Mouse (Mus musculus): ENCODE data around the gene Mak. TPM values are rescaled to one million over a fixed set of nuclear protein-coding genes. Genes with fewer than 3 reads are reported as not detected.

Mak gene
- polyA plus RNA-seq (2012; rRNA removed), result 2.8 and 4.1 TPM in 2 replicates

- Histone ChIP-seq H3K4me3 (replicated peaks; ENCODE audit: extremely low read depth, low read depth, low read length) (peak within 1 kb of the TSS; percentile 16), H3K4me1 (ENCODE audit: control insufficient read depth, insufficient read depth, low read length) (no peaks in the 10 kb centered on the region; the same call in 1 of the 2 replicates)
- DNase-seq, result peak; percentile 66
- WGBS, result under 1% methylated on average over 39 of the region's 40 CpGs
- TF ChIP-seq POLR2A (IDR thresholded peaks at IDR 0.05; ENCODE audit: borderline replicate concordance, extremely low read depth, low read depth, low read length) (no peak), CTCF (IDR thresholded peaks at IDR 0.05; ENCODE audit: insufficient read depth, low read length) (no peak)
These were observed at the start of gene Mak for GRCm38 (mm10) chr13:41079421-41079780. Gene Mak, minus strand, starts transcription at chr13:41079706.

DNA sequence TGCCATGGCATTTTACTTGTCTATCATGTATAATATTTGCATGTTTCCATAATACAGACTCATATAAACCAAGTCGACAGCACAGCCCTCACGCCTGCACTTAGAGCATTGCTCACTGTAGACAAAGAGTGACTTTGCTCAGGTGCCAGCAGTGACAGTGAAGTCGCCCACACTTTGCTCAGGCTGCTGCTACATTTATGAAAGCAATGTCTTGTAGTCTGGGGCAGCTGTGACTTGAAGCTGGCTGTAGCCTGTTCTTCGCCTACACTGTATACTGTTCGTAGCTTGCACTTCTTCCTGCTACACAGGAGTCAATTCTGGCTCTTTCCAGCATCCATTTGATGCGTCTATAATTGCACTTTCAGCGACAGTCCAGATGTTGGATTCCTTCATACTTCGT lies 49.6 kb upstream of the Mak start:
- WGBS, result 86% methylated on average over 8 of the region's 8 CpGs
- DNase-seq, result no peak
- TF ChIP-seq POLR2A (IDR thresholded peaks at IDR 0.05; ENCODE audit: borderline replicate concordance, extremely low read depth, low read depth, low read length) (no peak), CTCF (IDR thresholded peaks at IDR 0.05; ENCODE audit: insufficient read depth, low read length) (no peak)

GRCm38 (mm10) chr13:41128326-41128725 lies 48.8 kb upstream of the Mak start:
- Histone ChIP-seq H3K4me3 (replicated peaks; ENCODE audit: extremely low read depth, low read depth, low read length) (no peak overlapping the region), H3K4me1 (ENCODE audit: control insufficient read depth, insufficient read depth, low read length) (no peaks in the 10 kb centered on the region)
- no peak for DNase-seq
- WGBS, result 70% methylated on average over 8 of the region's 8 CpGs
- TF ChIP-seq CTCF (IDR thresholded peaks at IDR 0.05; ENCODE audit: insufficient read depth, low read length), result no peak
- no peak for TF ChIP-seq POLR2A (IDR thresholded peaks at IDR 0.05; ENCODE audit: borderline replicate concordance, extremely low read depth, low read depth, low read length)

More for the DNA sequence above, 49.6 kb upstream of the Mak start:
- Histone ChIP-seq H3K4me1 (ENCODE audit: control insufficient read depth, insufficient read depth, low read length) (no peaks in the 10 kb centered on the region), H3K4me3 (replicated peaks; ENCODE audit: extremely low read depth, low read depth, low read length) (no peak overlapping the region)

- DNase-seq, result no peak
- 85% methylated on average over 6 of the region's 6 CpGs for WGBS
- no peak for TF ChIP-seq POLR2A (IDR thresholded peaks at IDR 0.05; ENCODE audit: borderline replicate concordance, extremely low read depth, low read depth, low read length)
- TF ChIP-seq CTCF (IDR thresholded peaks at IDR 0.05; ENCODE audit: insufficient read depth, low read length), result no peak
- Histone ChIP-seq H3K4me3 (replicated peaks; ENCODE audit: extremely low read depth, low read depth, low read length) (no peak overlapping the region), H3K4me1 (ENCODE audit: control insufficient read depth, insufficient read depth, low read length) (no peaks in the 10 kb centered on the region)
These were observed 44.2 kb upstream of the Mak start for GRCm38 (mm10) chr13:41123666-41124225.

- 16% methylated on average over 9 of the region's 9 CpGs for WGBS
- no peak overlapping the region for H3K4me3 ChIP-seq (replicated peaks; ENCODE audit: extremely low read depth, low read depth, low read length)
- no peak for DNase-seq
- TF ChIP-seq CTCF (IDR thresholded peaks at IDR 0.05; ENCODE audit: insufficient read depth, low read length) (no peak), POLR2A (IDR thresholded peaks at IDR 0.05; ENCODE audit: borderline replicate concordance, extremely low read depth, low read depth, low read length) (no peak)
- H3K4me1 ChIP-seq (ENCODE audit: control insufficient read depth, insufficient read depth, low read length), result no peaks in the 10 kb centered on the region
These were observed 39.8 kb upstream of the Mak start for GRCm38 (mm10) chr13:41119152-41119945.

- no peak within 1 kb of the TSS for H3K4me3 ChIP-seq (replicated peaks; ENCODE audit: extremely low read depth, low read depth, low read length)
- DNase-seq, result no peak
- TF ChIP-seq POLR2A (IDR thresholded peaks at IDR 0.05; ENCODE audit: borderline replicate concordance, extremely low read depth, low read depth, low read length), result no peak
- TF ChIP-seq CTCF (IDR thresholded peaks at IDR 0.05; ENCODE audit: insufficient read depth, low read length), result no peak
- WGBS, result 30% methylated on average over 14 of the region's 14 CpGs
- no peaks in the 10 kb centered on the region for H3K4me1 ChIP-seq (ENCODE audit: control insufficient read depth, insufficient read depth, low read length)
These were observed 34.4 kb upstream of the Mak start, which contains the start of gene Sycp2l for GRCm38 (mm10) chr13:41113940-41114339. Gene Sycp2l, plus strand, starts transcription at chr13:41114307.

GRCm38 (mm10) chr13:41110935-41111334 lies 31.4 kb upstream of the Mak start, which contains the start of gene Gcm2:
Gene Gcm2, minus strand, starts transcription at chr13:41111035.
- H3K4me3 ChIP-seq (replicated peaks; ENCODE audit: extremely low read depth, low read depth, low read length), result no peak within 1 kb of the TSS
- no peaks in the 10 kb centered on the region for H3K4me1 ChIP-seq (ENCODE audit: control insufficient read depth, insufficient read depth, low read length)
- DNase-seq, result no peak
- 82% methylated on average over 3 of the region's 3 CpGs for WGBS
- TF ChIP-seq CTCF (IDR thresholded peaks at IDR 0.05; ENCODE audit: insufficient read depth, low read length) (no peak), POLR2A (IDR thresholded peaks at IDR 0.05; ENCODE audit: borderline replicate concordance, extremely low read depth, low read depth, low read length) (no peak)

- H3K4me1 ChIP-seq (ENCODE audit: control insufficient read depth, insufficient read depth, low read length), result no peaks in the 10 kb centered on the region
- no peak for DNase-seq
- H3K4me3 ChIP-seq (replicated peaks; ENCODE audit: extremely low read depth, low read depth, low read length), result no peak overlapping the region
- no peak for TF ChIP-seq CTCF (IDR thresholded peaks at IDR 0.05; ENCODE audit: insufficient read depth, low read length)
- no peak for TF ChIP-seq POLR2A (IDR thresholded peaks at IDR 0.05; ENCODE audit: borderline replicate concordance, extremely low read depth, low read depth, low read length)
- 92% methylated on average over 13 of the region's 13 CpGs for WGBS
These were observed 26.0 kb upstream of the Mak start for GRCm38 (mm10) chr13:41105541-41105940.

- WGBS, result 69% methylated on average over 12 of the region's 12 CpGs
- Histone ChIP-seq H3K4me3 (replicated peaks; ENCODE audit: extremely low read depth, low read depth, low read length) (no peak overlapping the region), H3K4me1 (ENCODE audit: control insufficient read depth, insufficient read depth, low read length) (no peaks in the 10 kb centered on the region)
- no peak for DNase-seq
- no peak for TF ChIP-seq POLR2A (IDR thresholded peaks at IDR 0.05; ENCODE audit: borderline replicate concordance, extremely low read depth, low read depth, low read length)
- no peak for TF ChIP-seq CTCF (IDR thresholded peaks at IDR 0.05; ENCODE audit: insufficient read depth, low read length)
These were observed 24.5 kb upstream of the Mak start for GRCm38 (mm10) chr13:41103841-41104525.

Data from lung, adult 2 months (tissue).